Mouse (Mus musculus) ovary, postnatal 36 days (tissue): Measurements from ENCODE around the gene Sipa1l3.

Experiments
- DNase-seq: peaks from one replicate; pipeline ENCODE4 v3.0.0; 2022; ENCODE audit warnings: low spot score, mixed read lengths

Sipa1l3 gene

DNA sequence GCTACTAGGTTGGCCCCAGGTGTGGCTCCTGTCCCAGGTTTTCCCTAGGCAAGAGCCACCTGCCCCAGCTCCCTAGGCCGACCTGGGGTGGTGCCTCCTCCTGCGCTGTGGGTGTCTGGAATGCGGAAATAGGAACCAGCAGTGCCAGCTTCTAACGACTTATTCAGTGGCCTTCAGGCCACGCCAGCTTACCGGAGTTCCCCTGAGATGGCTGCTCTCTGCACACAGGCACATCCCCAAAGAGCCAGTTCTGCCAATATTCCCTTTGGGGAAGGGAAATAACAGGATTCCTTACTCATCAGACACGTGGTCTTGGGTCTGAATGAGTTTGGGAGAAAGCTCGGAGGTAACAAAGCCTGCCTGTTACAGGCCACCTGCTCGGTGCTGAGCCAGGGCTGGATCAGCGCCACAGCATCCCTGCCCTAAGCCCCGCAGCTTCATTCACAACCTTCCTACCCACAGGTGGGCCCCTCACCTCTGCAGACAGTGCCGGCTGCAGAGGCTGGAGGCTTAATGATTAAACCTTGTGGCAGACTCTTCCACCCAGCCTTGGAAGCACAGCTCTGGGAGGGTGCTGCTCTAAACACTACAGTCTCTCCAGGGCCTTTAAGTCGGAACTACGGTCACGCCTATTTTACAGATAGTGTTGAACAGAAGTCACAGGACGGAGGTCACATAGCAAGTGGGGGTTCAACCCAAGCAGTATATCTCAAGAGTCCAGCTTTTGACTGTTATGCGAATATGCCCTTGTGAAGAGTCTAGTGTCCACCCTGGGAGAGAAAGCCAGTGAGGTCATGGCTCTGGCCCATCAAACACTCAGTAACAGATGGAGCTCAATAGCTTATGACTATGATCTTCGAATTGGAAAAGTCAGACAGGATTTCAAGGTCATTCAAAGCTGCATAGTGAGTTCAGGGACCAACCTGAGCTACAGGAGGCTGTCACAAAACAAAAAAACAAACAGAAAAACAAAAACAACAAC, 12.8 kb downstream of the Sipa1l3 start:
- DNase-seq: peak; percentile 21

GRCm38 (mm10) chr7:29504683-29505290, 13.7 kb downstream of the Sipa1l3 start:
- no peak for DNase-seq

- DNase-seq: no peak
Observed at GRCm38 (mm10) chr7:29503616-29504015, 14.8 kb downstream of the Sipa1l3 start.

DNA sequence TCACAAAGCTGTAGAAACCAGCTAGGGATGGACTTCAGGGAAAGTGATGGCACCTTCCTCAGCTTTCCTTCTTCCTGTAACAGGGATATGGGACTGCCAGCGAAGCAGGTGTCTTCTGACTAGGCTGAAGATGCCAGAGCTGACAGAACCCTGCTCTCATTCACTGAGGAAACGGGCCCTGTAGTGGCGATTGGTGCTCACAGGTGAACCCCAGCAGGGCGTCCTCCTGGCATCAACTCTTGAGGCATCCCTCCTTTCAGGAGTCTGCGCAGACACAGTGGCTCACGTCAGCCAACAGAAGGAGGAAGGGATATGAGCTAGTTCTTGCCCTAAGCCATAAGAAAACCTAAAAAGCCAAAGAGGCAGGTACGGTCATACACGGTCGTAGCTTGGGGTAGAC, 17.2 kb downstream of the Sipa1l3 start:
- no peak for DNase-seq

- no peak for DNase-seq
Observed at GRCm38 (mm10) chr7:29499071-29499470, 19.4 kb downstream of the Sipa1l3 start.

DNA sequence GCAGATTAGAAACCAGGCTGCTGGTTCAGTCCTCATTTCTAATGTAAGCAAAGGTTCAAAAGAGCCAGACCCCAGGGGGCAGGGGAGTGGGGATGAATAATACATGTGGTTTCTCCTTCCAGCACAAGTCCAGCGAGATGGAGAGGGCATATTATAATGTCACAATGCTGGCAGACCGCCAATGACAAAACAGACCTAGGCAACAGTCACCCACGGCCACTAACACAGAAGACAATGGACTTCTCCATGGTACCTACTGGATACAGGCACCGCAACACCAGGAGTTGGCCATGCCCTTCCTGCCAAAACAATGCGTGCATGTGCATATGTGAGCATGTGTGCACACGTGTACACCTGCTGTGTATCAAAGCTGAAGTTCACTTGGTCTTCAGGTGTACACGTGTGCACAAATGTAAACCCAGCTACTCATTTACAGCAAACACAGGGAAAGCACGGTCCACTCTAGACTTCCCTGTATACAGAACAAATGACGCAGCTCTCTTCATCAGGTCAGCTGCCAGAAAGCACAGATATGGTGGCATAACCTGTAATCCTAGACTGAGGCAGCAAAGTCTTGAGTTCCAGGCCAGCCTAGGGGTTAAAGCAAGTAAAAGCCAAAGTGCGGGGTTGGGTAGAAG, 21.4 kb downstream of the Sipa1l3 start:
- peak; percentile 25 for DNase-seq

GRCm38 (mm10) chr7:29496332-29496731, 22.1 kb downstream of the Sipa1l3 start:
- DNase-seq: no peak

DNA sequence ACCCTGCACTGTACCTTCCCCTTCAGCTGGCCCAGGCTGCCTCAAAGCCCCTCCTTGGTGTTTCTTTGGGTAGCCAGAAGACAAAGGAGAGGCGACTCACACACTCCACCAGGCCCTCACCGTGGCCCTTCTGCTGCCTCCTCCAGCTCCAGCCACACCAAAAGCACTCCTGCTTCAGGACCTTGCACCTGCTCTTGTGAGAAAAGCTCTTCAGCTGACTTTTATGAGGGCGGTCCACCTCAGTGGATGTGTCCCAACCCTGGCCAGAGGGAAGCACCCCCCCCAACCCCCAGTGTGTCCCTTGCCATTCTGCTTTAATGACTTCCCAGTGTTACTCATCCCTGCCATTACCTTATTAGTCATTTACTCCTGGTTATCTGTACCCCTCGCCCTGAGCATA, 22.6 kb downstream of the Sipa1l3 start:
- DNase-seq: no peak

GRCm38 (mm10) chr7:29494854-29495253, 23.6 kb downstream of the Sipa1l3 start:
- no peak for DNase-seq

- peak; percentile 46 for DNase-seq
Observed at GRCm38 (mm10) chr7:29494015-29494414, 24.4 kb downstream of the Sipa1l3 start.

- no peak for DNase-seq
Observed at GRCm38 (mm10) chr7:29492992-29493391, 25.4 kb downstream of the Sipa1l3 start.

GRCm38 (mm10) chr7:29491861-29492260, 26.6 kb downstream of the Sipa1l3 start:
- no peak for DNase-seq

DNA sequence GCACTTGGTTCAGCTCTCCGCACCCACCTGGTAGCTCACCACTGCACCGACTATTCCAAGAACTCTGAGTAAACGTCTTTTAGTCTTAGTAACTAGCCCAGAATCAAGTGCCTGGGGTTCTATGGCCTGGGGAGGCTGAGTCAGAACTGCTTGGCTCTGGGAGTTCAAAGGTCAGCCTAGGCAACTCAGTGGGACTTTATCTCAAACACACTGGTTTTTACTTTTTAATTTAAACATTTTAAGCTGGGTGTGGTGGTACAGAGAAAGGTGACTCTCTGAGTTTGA, 27.0 kb downstream of the Sipa1l3 start:
- no peak for DNase-seq

GRCm38 (mm10) chr7:29490704-29491470, 27.6 kb downstream of the Sipa1l3 start:
- no peak for DNase-seq

DNA sequence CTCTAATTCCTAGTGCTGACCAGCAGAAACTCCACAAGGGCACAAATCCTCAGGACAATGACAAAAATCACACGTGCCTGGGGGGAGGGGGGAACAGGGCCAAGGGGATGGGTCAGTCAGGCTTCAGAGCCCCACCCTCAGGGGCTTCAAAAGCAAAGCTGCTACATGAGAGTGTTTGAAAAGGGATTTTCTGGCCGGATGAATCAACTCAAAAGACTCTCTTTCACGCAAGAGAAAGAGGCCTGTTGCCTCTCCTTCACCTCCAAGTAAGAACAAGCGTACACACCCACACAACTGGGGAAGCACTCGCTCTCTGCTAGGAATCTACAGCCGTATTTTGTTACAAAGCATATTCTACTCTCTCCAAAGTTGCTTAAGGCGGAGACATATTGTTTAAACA, 28.6 kb downstream of the Sipa1l3 start:
- no peak for DNase-seq

DNA sequence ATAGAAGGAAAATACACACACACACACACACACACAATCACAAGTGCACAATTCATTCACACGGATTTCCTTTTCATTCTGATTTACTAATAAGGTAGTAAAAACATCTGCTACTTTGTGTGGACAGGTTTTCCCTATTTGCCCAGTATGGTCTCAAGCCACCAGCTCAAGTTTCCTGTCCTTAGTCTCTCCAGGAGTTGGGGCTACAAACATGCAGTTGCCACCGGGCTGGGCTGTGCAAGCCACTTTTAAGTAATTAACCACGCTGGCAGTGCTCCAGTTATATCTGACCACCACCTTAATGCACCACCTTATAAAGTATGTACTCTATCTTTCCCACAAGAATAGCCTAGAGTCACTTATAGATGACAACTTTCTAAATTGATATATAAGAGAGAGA, 29.1 kb downstream of the Sipa1l3 start:
- DNase-seq: no peak

- DNase-seq: no peak
Observed at GRCm38 (mm10) chr7:29486753-29487152, 31.7 kb downstream of the Sipa1l3 start.

GRCm38 (mm10) chr7:29485721-29486120, 32.7 kb downstream of the Sipa1l3 start:
- no peak for DNase-seq

- no peak for DNase-seq
Observed at GRCm38 (mm10) chr7:29483556-29483955, 34.9 kb downstream of the Sipa1l3 start.

DNA sequence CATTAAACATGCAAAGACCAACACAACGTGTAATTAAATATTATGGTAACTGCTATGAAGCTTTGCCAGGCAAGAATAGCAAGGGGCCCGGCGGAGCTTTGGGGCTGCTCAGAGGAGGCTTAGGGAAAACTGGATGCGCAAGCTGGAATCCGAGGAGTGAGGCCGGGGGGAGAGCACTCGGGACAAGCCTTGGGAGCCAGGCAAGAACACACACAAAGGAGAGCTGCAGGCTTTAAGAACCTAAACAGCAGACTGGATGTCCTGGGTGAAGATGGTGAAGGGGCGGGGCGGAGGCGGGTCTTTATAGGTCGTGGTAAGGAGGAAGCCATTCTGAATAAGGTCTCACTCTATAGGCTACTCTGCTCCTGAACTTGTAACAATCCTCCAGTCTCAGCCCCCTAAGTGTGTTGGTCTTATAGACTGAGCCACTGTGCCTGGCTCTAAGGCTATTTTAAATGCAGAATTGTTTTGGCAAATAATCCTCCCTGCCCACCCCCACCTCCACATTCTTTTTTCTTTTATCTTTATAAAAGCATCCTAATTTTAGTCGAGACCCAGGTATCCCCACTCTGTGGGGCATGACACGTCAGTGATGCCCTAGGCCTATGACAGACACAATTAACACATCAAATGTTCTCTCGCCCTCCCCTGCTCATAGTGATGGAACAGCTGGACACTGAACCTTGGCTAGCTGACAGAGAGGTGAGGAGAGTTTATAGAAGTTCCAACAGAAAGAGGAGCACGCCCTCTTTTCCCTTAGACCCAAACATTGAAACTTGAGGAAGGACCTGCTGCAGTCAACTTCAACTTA, 36.9 kb downstream of the Sipa1l3 start:
- DNase-seq: no peak

GRCm38 (mm10) chr7:29480590-29481344, 37.7 kb downstream of the Sipa1l3 start:
- no peak for DNase-seq
